Mouse (Mus musculus): ENCODE measurements around the gene Fam81a. TPM values are rescaled to one million over a fixed set of nuclear protein-coding genes. Genes with fewer than 3 reads are reported as not detected.
A peak's percentile ranks its signal among the peaks of the same experiment; 100 is the strongest.

Fam81a gene
- polyA plus RNA-seq (2015; fragmentation: Nextera tagmentation; extraction: Ambion mirVana), result 4.8 and 6.0 TPM in 2 replicates

DNA sequence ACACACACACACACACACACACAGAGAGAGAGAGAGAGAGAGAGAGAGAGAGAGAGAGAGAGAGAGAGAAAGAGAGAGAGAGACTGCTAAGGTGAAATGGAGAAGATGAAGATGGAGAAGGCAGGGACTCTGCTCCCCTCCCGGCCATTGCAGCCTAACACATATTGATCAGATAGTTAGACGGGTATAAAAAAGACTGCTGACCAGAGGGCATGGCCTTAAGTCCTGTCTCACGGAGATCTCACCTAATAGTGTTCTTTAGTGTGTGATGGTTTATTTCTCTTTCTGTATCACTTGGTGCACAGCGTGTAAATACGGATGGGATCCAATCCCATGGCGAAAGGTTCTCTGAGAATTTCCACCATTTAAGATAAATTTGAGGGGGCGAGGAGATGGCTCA, at the start of gene Fam81a:
Gene Fam81a, minus strand, starts transcription at position 101 of the 400 bp plus-strand sequence.
- H3K9me3 ChIP-seq (ENCODE audit: low read length), result no peaks in the 10 kb centered on the region
- H3K27ac ChIP-seq (ENCODE audit: low read length), result no peak within 1 kb of the TSS
- DNase-seq (ENCODE audit: low spot score), result no peak
- H3K27me3 ChIP-seq (replicated peaks; ENCODE audit: insufficient read depth, low read length), result peaks cover 7% of the 10 kb centered on the region; the same call in 1 of the 2 replicates
- no peak within 1 kb of the TSS for H3K9ac ChIP-seq (replicated peaks; ENCODE audit: low read depth)
- peaks cover 10% of the 10 kb centered on the region; the same call in 1 of the 2 replicates for H3K4me1 ChIP-seq (ENCODE audit: insufficient read depth, low read depth, low read length)
- no peak for ATAC-seq
- peak within 1 kb of the TSS; percentile 51 for H3K4me3 ChIP-seq (ENCODE audit: low read depth, low read length)
- no peaks in the 10 kb centered on the region for H3K36me3 ChIP-seq (ENCODE audit: insufficient read depth, low read length)
- peak within 1 kb of the TSS; percentile 89 for H3K4me2 ChIP-seq (replicated peaks; ENCODE audit: low read depth, low read length)
- 56% methylated on average over 7 of the region's 7 CpGs for WGBS
- no peak for TF ChIP-seq EP300 (IDR thresholded peaks at IDR 0.05)
- TF ChIP-seq CTCF (IDR thresholded peaks at IDR 0.05), result no peak

DNA sequence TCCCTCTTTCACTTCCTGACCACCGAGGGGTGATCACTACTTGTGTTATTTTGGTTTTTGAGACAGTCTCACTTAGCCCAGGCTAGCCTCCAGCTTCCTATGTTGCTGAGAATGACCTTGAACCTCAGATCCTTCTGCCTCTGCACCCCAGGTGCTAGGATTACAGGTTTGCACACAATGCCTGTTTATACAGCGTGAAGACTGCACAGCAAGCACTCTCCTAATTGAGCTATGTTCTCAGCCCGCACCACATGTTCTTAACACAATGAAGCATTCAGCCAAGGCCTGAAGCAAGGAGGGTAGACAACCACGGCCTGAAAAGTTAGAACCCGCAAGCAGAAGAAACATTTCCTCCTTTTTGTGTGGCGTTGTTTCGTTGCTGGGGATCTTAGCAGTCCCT, 40.3 kb upstream of the Fam81a start:
- H3K27me3 ChIP-seq (replicated peaks; ENCODE audit: insufficient read depth, low read length), result no peaks in the 10 kb centered on the region
- DNase-seq (ENCODE audit: low spot score) (no peak), ATAC-seq (no peak)
- no peaks in the 10 kb centered on the region for H3K4me1 ChIP-seq (ENCODE audit: insufficient read depth, low read depth, low read length)
- H3K4me2 ChIP-seq (replicated peaks; ENCODE audit: low read depth, low read length), result no peak overlapping the region
- no peaks in the 10 kb centered on the region for H3K36me3 ChIP-seq (ENCODE audit: insufficient read depth, low read length)
- WGBS, result 65% methylated on average over 7 of the region's 7 CpGs
- H3K27ac ChIP-seq (ENCODE audit: low read length), result no peak overlapping the region
- TF ChIP-seq EP300 (IDR thresholded peaks at IDR 0.05) (no peak), CTCF (IDR thresholded peaks at IDR 0.05) (no peak)
- H3K9ac ChIP-seq (replicated peaks; ENCODE audit: low read depth), result no peak overlapping the region
- H3K4me3 ChIP-seq (ENCODE audit: low read depth, low read length), result no peak overlapping the region
- no peaks in the 10 kb centered on the region for H3K9me3 ChIP-seq (ENCODE audit: low read length)

DNA sequence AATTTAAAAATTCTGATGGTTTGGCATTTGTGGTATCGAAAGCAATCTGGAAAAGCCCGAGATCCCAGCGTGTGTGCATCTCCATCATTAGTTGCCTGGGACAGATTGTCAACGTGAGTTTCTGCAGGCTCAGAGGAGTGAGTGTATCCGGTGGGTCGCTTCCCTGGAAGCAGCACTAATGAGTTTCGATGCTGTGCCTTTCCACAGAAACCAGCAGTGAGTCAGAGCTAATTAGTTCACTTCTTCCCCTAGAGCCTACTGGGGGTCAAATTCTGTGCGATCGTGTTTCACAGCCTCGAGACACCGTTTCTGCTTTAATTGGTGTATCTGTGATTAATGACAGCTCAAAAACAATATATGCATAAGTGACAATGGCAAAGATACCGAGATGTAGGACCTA, 39.4 kb upstream of the Fam81a start:
- no peak overlapping the region for H3K9ac ChIP-seq (replicated peaks; ENCODE audit: low read depth)
- no peak for DNase-seq (ENCODE audit: low spot score)
- H3K4me2 ChIP-seq (replicated peaks; ENCODE audit: low read depth, low read length), result no peak overlapping the region
- H3K4me1 ChIP-seq (ENCODE audit: insufficient read depth, low read depth, low read length), result no peaks in the 10 kb centered on the region
- H3K4me3 ChIP-seq (ENCODE audit: low read depth, low read length), result no peak overlapping the region
- no peaks in the 10 kb centered on the region for H3K27me3 ChIP-seq (replicated peaks; ENCODE audit: insufficient read depth, low read length)
- H3K36me3 ChIP-seq (ENCODE audit: insufficient read depth, low read length), result no peaks in the 10 kb centered on the region
- H3K9me3 ChIP-seq (ENCODE audit: low read length), result no peaks in the 10 kb centered on the region
- H3K27ac ChIP-seq (ENCODE audit: low read length), result no peak overlapping the region
- WGBS, result 67% methylated on average over 12 of the region's 12 CpGs
- TF ChIP-seq EP300 (IDR thresholded peaks at IDR 0.05) (no peak), CTCF (IDR thresholded peaks at IDR 0.05) (no peak)
- ATAC-seq, result no peak

DNA sequence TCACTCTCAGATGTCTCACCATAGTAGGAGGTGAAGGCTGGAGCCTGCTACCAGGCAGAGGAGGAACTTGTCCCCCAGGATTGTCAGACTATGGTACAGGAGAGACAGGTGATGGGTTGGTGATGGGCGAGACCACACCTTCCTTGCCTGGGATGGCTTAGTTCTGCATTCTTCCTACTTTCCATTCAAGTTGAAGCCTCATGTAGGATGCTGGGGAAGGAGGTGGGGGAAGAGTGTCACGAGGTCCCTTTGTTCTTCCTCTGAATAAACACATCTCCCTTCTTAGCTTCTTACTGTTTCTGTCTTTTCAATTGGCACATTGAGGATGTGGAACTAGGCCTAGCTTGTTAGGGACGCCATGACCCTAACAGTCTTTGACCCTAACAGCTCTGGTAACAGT, 33.9 kb upstream of the Fam81a start:
- TF ChIP-seq CTCF (IDR thresholded peaks at IDR 0.05) (no peak), EP300 (IDR thresholded peaks at IDR 0.05) (no peak)
- Histone ChIP-seq H3K9me3 (ENCODE audit: low read length) (no peaks in the 10 kb centered on the region), H3K9ac (replicated peaks; ENCODE audit: low read depth) (no peak overlapping the region), H3K36me3 (ENCODE audit: insufficient read depth, low read length) (no peaks in the 10 kb centered on the region), H3K4me3 (ENCODE audit: low read depth, low read length) (no peak overlapping the region), H3K27ac (ENCODE audit: low read length) (no peak overlapping the region), H3K4me2 (replicated peaks; ENCODE audit: low read depth, low read length) (no peak overlapping the region), H3K27me3 (replicated peaks; ENCODE audit: insufficient read depth, low read length) (no peaks in the 10 kb centered on the region), H3K4me1 (ENCODE audit: insufficient read depth, low read depth, low read length) (no peaks in the 10 kb centered on the region; the same call in 1 of the 2 replicates)
- no peak for ATAC-seq
- 71% methylated on average over 3 of the region's 3 CpGs for WGBS
- no peak for DNase-seq (ENCODE audit: low spot score)

DNA sequence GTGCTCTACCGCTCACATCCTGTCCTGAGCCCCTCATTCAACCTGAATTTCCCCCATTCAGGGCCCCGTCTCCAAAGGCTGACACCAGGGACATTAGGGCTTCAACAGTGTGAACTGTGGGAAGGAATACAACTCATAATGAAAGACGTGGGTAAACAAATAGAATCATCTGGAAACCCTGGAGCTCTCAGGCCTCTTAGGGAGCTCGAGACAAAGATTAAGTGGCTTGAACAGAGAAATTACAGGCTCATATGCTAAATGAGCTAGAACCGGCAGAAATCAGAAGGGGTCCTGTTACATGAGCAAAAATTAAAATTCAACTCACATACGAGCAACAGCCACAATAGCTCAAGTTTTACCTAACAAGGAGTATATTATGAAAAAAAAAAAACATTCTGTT, 32.5 kb upstream of the Fam81a start:
- 33% methylated on average over 6 of the region's 6 CpGs for WGBS

GRCm38 (mm10) chr9:70174291-70174848, 32.0 kb upstream of the Fam81a start:
- no peak overlapping the region for H3K27ac ChIP-seq (ENCODE audit: low read length)
- TF ChIP-seq CTCF (IDR thresholded peaks at IDR 0.05) (no peak), EP300 (IDR thresholded peaks at IDR 0.05) (no peak)

More for the DNA sequence above, 32.5 kb upstream of the Fam81a start:
- H3K9me3 ChIP-seq (ENCODE audit: low read length), result no peaks in the 10 kb centered on the region
- no peak overlapping the region for H3K4me3 ChIP-seq (ENCODE audit: low read depth, low read length)
- no peak overlapping the region for H3K9ac ChIP-seq (replicated peaks; ENCODE audit: low read depth)
- H3K27ac ChIP-seq (ENCODE audit: low read length), result no peak overlapping the region
- no peak overlapping the region for H3K4me2 ChIP-seq (replicated peaks; ENCODE audit: low read depth, low read length)
- no peaks in the 10 kb centered on the region for H3K27me3 ChIP-seq (replicated peaks; ENCODE audit: insufficient read depth, low read length)
- DNase-seq (ENCODE audit: low spot score) (no peak), ATAC-seq (no peak)
- no peaks in the 10 kb centered on the region for H3K36me3 ChIP-seq (ENCODE audit: insufficient read depth, low read length)
- TF ChIP-seq CTCF (IDR thresholded peaks at IDR 0.05) (no peak), EP300 (IDR thresholded peaks at IDR 0.05) (no peak)
- H3K4me1 ChIP-seq (ENCODE audit: insufficient read depth, low read depth, low read length), result no peaks in the 10 kb centered on the region; the same call in 1 of the 2 replicates

More at GRCm38 (mm10) chr9:70174291-70174848, 32.0 kb upstream of the Fam81a start:
- ATAC-seq (no peak), DNase-seq (ENCODE audit: low spot score) (no peak)
- no peaks in the 10 kb centered on the region for H3K36me3 ChIP-seq (ENCODE audit: insufficient read depth, low read length)
- 55% methylated on average over 4 of the region's 4 CpGs for WGBS
- no peaks in the 10 kb centered on the region for H3K9me3 ChIP-seq (ENCODE audit: low read length)
- no peaks in the 10 kb centered on the region for H3K27me3 ChIP-seq (replicated peaks; ENCODE audit: insufficient read depth, low read length)
- no peak overlapping the region for H3K4me3 ChIP-seq (ENCODE audit: low read depth, low read length)
- H3K9ac ChIP-seq (replicated peaks; ENCODE audit: low read depth), result no peak overlapping the region
- H3K4me1 ChIP-seq (ENCODE audit: insufficient read depth, low read depth, low read length), result no peaks in the 10 kb centered on the region; the same call in 1 of the 2 replicates
- no peak overlapping the region for H3K4me2 ChIP-seq (replicated peaks; ENCODE audit: low read depth, low read length)
